Mouse (Mus musculus): ENCODE measurements at regions not wholly inside any gene's neighbourhood (a gene's known extent, or its start where the extent isn't known, plus 50 kb on each side); places are given as distances from the start of the nearest gene placed in this dataset.

GRCm38 (mm10) chr1:106483008-106483407 lies 231.1 kb downstream of the Bcl2 start:
- H3K27me3 ChIP-seq: no peaks in the 10 kb centered on the region; the same call in 1 of the 2 replicates
- H3K9me3 ChIP-seq: no peaks in the 10 kb centered on the region
- H3K36me3 ChIP-seq (replicated peaks): no peaks in the 10 kb centered on the region
- 66% methylated on average over 3 of the region's 3 CpGs for WGBS
- no peak overlapping the region for H3K4me2 ChIP-seq
- no peak overlapping the region for H3K27ac ChIP-seq
- no peak for ATAC-seq (ENCODE audit: low FRiP score)
- H3K4me3 ChIP-seq (replicated peaks): no peak overlapping the region
- no peak overlapping the region for H3K9ac ChIP-seq
- H3K4me1 ChIP-seq: no peaks in the 10 kb centered on the region

GRCm38 (mm10) chr1:106477670-106478355 lies 236.3 kb downstream of the Bcl2 start:
- no peaks in the 10 kb centered on the region for H3K9me3 ChIP-seq
- H3K4me3 ChIP-seq (replicated peaks): no peak overlapping the region
- H3K9ac ChIP-seq: no peak overlapping the region
- 77% methylated on average over 7 of the region's 7 CpGs for WGBS
- H3K4me1 ChIP-seq: no peaks in the 10 kb centered on the region
- no peaks in the 10 kb centered on the region for H3K36me3 ChIP-seq (replicated peaks)
- H3K27me3 ChIP-seq: no peaks in the 10 kb centered on the region; the same call in 1 of the 2 replicates
- ATAC-seq (ENCODE audit: low FRiP score): no peak
- H3K4me2 ChIP-seq: no peak overlapping the region
- no peak overlapping the region for H3K27ac ChIP-seq

GRCm38 (mm10) chr1:106468021-106468420 lies 246.1 kb downstream of the Bcl2 start:
- no peak for ATAC-seq (ENCODE audit: low FRiP score)
- H3K9ac ChIP-seq: no peak overlapping the region
- H3K36me3 ChIP-seq (replicated peaks): no peaks in the 10 kb centered on the region
- H3K4me1 ChIP-seq: peaks cover 14% of the 10 kb centered on the region
- no peak overlapping the region for H3K27ac ChIP-seq
- no peaks in the 10 kb centered on the region for H3K27me3 ChIP-seq
- WGBS: 89% methylated on average over 9 of the region's 9 CpGs
- H3K9me3 ChIP-seq: no peaks in the 10 kb centered on the region
- no peak overlapping the region for H3K4me2 ChIP-seq
- H3K4me3 ChIP-seq (replicated peaks): no peak overlapping the region

- Histone ChIP-seq H3K4me1 (peaks cover 14% of the 10 kb centered on the region), H3K4me3 (replicated peaks) (no peak overlapping the region), H3K9ac (no peak overlapping the region), H3K36me3 (replicated peaks) (no peaks in the 10 kb centered on the region), H3K9me3 (no peaks in the 10 kb centered on the region), H3K4me2 (no peak overlapping the region), H3K27me3 (no peaks in the 10 kb centered on the region), H3K27ac (no peak overlapping the region)
- no peak for ATAC-seq (ENCODE audit: low FRiP score)
- 85% methylated on average over 4 of the region's 4 CpGs for WGBS
Observed at GRCm38 (mm10) chr1:106466644-106467043, 247.4 kb downstream of the Bcl2 start.

GRCm38 (mm10) chr1:106465977-106466302 lies 248.1 kb downstream of the Bcl2 start:
- Histone ChIP-seq H3K36me3 (replicated peaks) (no peaks in the 10 kb centered on the region), H3K9ac (no peak overlapping the region), H3K9me3 (no peaks in the 10 kb centered on the region), H3K27ac (no peak overlapping the region), H3K27me3 (no peaks in the 10 kb centered on the region), H3K4me3 (replicated peaks) (no peak overlapping the region), H3K4me1 (peaks cover 14% of the 10 kb centered on the region), H3K4me2 (no peak overlapping the region)
- peak; percentile 39; the same call in 1 of the 2 replicates for ATAC-seq (ENCODE audit: low FRiP score)
- 40% methylated on average over 8 of the region's 8 CpGs for WGBS

GRCm38 (mm10) chr1:106465243-106465976 lies 248.7 kb downstream of the Bcl2 start:
- WGBS: 47% methylated on average over 4 of the region's 4 CpGs
- no peaks in the 10 kb centered on the region for H3K9me3 ChIP-seq
- no peaks in the 10 kb centered on the region for H3K27me3 ChIP-seq
- no peak overlapping the region for H3K4me2 ChIP-seq
- H3K36me3 ChIP-seq (replicated peaks): no peaks in the 10 kb centered on the region
- no peak for ATAC-seq (ENCODE audit: low FRiP score)
- H3K27ac ChIP-seq: no peak overlapping the region
- peaks cover 14% of the 10 kb centered on the region for H3K4me1 ChIP-seq
- no peak overlapping the region for H3K9ac ChIP-seq
- no peak overlapping the region for H3K4me3 ChIP-seq (replicated peaks)

GRCm38 (mm10) chr1:106464726-106465125 lies 249.3 kb downstream of the Bcl2 start:
- no peaks in the 10 kb centered on the region for H3K27me3 ChIP-seq
- H3K9ac ChIP-seq: no peak overlapping the region
- peak overlapping the region; percentile 47; the same call in 1 of the 2 replicates for H3K27ac ChIP-seq
- H3K4me3 ChIP-seq (replicated peaks): no peak overlapping the region
- no peaks in the 10 kb centered on the region for H3K9me3 ChIP-seq
- peak; percentile 77; the same call in 1 of the 2 replicates for ATAC-seq (ENCODE audit: low FRiP score)
- WGBS: 9% methylated on average over 2 of the region's 2 CpGs
- H3K4me2 ChIP-seq: no peak overlapping the region
- H3K36me3 ChIP-seq (replicated peaks): no peaks in the 10 kb centered on the region
- peaks cover 14% of the 10 kb centered on the region for H3K4me1 ChIP-seq

- H3K9ac ChIP-seq: no peak overlapping the region
- peaks cover 14% of the 10 kb centered on the region for H3K4me1 ChIP-seq
- H3K9me3 ChIP-seq: no peaks in the 10 kb centered on the region
Observed at GRCm38 (mm10) chr1:106462595-106462994, 251.5 kb downstream of the Bcl2 start.

GRCm38 (mm10) chr1:106462112-106462511 lies 252.0 kb downstream of the Bcl2 start:
- no peak overlapping the region for H3K27ac ChIP-seq
- no peak overlapping the region for H3K9ac ChIP-seq
- no peaks in the 10 kb centered on the region for H3K36me3 ChIP-seq (replicated peaks)
- peaks cover 14% of the 10 kb centered on the region for H3K4me1 ChIP-seq
- no peak for ATAC-seq (ENCODE audit: low FRiP score)
- H3K4me2 ChIP-seq: no peak overlapping the region
- no peak overlapping the region for H3K4me3 ChIP-seq (replicated peaks)
- H3K27me3 ChIP-seq: no peaks in the 10 kb centered on the region
- 86% methylated on average over 1 of the region's 1 CpGs for WGBS
- no peaks in the 10 kb centered on the region for H3K9me3 ChIP-seq

More at GRCm38 (mm10) chr1:106462595-106462994, 251.5 kb downstream of the Bcl2 start:
- Histone ChIP-seq H3K36me3 (replicated peaks) (no peaks in the 10 kb centered on the region), H3K4me2 (no peak overlapping the region), H3K27ac (no peak overlapping the region), H3K4me3 (replicated peaks) (no peak overlapping the region), H3K27me3 (no peaks in the 10 kb centered on the region)
- no peak for ATAC-seq (ENCODE audit: low FRiP score)

GRCm38 (mm10) chr1:106460957-106461356 lies 253.1 kb downstream of the Bcl2 start:
- H3K9ac ChIP-seq: no peak overlapping the region
- no peaks in the 10 kb centered on the region for H3K27me3 ChIP-seq
- no peaks in the 10 kb centered on the region for H3K9me3 ChIP-seq
- H3K36me3 ChIP-seq (replicated peaks): no peaks in the 10 kb centered on the region
- no peak overlapping the region for H3K4me2 ChIP-seq
- 81% methylated on average over 2 of the region's 2 CpGs for WGBS
- no peak for ATAC-seq (ENCODE audit: low FRiP score)
- no peak overlapping the region for H3K27ac ChIP-seq
- no peak overlapping the region for H3K4me3 ChIP-seq (replicated peaks)
- H3K4me1 ChIP-seq: peaks cover 13% of the 10 kb centered on the region

GRCm38 (mm10) chr1:106449795-106450194 lies 264.3 kb downstream of the Bcl2 start:
- Histone ChIP-seq H3K4me1 (no peaks in the 10 kb centered on the region), H3K36me3 (replicated peaks) (no peaks in the 10 kb centered on the region), H3K27me3 (no peaks in the 10 kb centered on the region), H3K27ac (no peak overlapping the region), H3K9ac (no peak overlapping the region), H3K9me3 (no peaks in the 10 kb centered on the region), H3K4me3 (replicated peaks) (no peak overlapping the region), H3K4me2 (no peak overlapping the region)
- ATAC-seq (ENCODE audit: low FRiP score): no peak
- 90% methylated on average over 2 of the region's 2 CpGs for WGBS
